Mouse (Mus musculus): ENCODE measurements around the gene Hibadh.
A peak's percentile ranks its signal among the peaks of the same experiment; 100 is the strongest.

Gene Hibadh

DNA sequence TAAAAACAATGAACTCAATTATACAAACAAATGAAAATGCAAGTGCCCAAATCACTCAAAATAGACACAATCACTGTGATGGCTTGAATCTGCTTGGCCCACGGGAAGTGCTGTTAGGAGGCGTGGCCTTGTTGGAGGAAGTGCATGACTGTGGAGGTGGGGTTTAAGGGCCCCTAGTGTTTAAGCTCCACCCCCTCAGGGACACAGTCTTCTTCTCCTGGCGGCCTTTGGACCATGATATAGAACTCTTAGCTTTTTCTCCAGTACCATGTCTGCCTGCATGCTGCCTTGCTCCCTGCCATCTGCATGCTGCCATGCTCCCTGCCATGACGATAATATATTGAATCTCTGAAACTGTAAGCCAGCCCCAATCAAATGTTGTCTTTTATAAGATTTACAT is 77.2 kb downstream of the Hibadh start:
- no peak for DNase-seq

- no peak for DNase-seq
Measured at GRCm38 (mm10) chr6:52559041-52559440, 81.1 kb downstream of the Hibadh start.

- no peak for DNase-seq
Measured at GRCm38 (mm10) chr6:52544376-52544775, 95.8 kb downstream of the Hibadh start.

GRCm38 (mm10) chr6:52542464-52542863 is 97.7 kb downstream of the Hibadh start:
- DNase-seq: no peak

DNA sequence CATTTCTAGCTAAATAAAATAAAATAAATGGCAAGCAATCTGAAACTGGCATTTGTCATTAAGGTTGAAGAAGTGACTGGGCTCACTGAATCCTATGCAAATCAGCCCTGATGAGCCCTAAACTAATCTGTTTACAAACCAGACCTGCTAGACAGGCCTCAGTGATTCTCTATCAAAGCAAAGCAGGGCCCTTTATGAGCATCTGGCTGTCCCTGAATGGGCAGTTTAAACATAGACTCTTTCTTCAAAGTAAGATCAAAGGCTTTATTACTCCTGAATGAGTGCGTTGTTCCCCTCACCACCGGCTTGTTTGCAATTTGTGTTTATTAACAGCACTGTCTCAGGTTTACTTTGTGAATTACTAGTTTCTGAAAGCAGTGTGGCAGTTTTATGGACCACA is 100.3 kb downstream of the Hibadh start:
- no peak for DNase-seq

GRCm38 (mm10) chr6:52535072-52535704 is 105.0 kb downstream of the Hibadh start:
- no peak for DNase-seq

- DNase-seq: no peak
Measured at GRCm38 (mm10) chr6:52532144-52532492, 108.1 kb downstream of the Hibadh start.

DNA sequence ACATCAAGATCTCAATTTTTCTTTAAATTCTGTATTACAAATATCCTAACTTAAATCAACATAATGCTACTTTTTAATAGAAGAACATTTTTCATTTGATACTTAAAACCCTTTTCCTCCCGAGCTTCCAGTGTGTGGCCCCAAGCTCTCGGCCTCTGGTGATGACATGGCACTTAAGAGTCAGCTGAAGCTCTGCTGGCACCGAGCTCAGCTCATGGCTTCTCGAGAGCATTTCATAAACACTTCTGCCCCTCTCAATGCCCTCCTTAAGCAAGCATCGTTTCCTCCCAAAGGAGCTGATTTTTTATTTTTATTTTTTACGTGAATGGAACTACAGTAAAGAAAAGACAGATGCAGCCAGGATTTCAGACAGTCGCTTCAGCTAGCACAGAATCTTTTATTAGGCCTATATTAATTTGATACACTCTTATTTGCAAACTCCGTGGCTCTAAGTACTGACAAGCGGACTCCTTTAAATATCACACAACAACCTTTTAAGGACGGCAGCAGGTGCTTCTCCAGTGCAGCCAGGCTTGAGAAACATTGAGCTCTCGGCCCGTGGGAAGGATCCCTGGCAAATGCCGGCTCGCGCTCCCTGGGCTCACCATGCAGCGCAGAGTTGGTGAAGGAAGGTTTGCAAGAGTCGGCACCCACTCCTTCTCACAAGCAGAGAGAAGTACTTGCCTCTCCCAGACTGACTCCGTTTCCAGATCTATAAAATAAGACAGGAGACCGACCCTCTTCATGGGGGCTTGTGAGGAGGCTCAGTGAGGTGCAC is 108.6 kb downstream of the Hibadh start:
- DNase-seq: peak; percentile 48

DNA sequence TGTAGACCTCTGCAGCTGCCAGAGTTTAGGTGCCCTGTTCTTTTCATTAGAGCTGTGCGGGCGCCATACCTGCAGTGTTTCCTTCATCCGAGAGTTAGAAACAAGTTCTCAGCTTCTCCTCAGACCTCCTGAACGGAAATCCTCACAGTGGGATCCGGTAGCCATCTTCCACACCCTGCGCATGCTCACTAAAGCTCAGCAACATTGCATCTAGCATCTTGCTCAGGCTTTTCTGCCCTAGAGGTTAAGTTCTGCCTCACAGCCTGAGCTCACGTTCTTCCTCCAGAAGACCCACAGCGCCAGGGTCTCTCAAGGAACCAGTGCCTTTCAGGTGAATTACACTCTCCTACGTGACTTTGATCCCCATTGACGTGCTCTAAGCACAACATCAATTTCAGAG is 109.3 kb downstream of the Hibadh start:
- DNase-seq: no peak

- DNase-seq: no peak
Measured at GRCm38 (mm10) chr6:52524226-52524625, 116.0 kb downstream of the Hibadh start.

- no peak for DNase-seq
Measured at GRCm38 (mm10) chr6:52518704-52519103, 121.5 kb downstream of the Hibadh start.

- DNase-seq: no peak
Measured at GRCm38 (mm10) chr6:52517272-52517671, 122.9 kb downstream of the Hibadh start.

DNA sequence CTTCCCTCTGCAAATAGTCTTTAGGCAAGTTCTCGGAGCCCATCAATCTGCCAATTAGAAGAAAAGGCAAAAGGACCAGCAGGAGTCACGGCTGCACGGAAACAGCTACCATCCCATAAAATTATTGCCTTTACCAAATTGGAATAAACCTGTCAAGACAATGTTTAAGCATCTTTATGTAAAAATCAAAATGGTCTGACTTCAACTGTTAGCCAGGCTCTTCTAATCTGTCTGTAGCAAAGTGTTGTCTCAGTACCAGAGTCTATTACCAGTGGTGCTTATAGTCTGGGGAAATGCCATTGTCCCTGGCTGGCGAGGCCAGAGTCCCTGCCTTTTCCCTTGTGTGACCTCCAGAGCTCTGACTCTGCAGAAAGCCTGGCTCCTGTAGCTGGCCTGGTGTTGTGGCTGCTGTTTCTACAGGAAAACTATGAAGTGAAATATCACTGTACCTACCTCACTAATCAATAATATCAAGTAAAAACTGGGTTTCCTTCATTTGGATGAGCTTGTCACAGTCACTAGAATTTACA is 126.2 kb downstream of the Hibadh start:
- DNase-seq: no peak

GRCm38 (mm10) chr6:52508789-52509188 is 131.4 kb downstream of the Hibadh start:
- no peak for DNase-seq

- peak; percentile 26 for DNase-seq
Measured at GRCm38 (mm10) chr6:52507946-52508345, 132.2 kb downstream of the Hibadh start.

- DNase-seq: no peak
Measured at GRCm38 (mm10) chr6:52507171-52507570, 133.0 kb downstream of the Hibadh start.

DNA sequence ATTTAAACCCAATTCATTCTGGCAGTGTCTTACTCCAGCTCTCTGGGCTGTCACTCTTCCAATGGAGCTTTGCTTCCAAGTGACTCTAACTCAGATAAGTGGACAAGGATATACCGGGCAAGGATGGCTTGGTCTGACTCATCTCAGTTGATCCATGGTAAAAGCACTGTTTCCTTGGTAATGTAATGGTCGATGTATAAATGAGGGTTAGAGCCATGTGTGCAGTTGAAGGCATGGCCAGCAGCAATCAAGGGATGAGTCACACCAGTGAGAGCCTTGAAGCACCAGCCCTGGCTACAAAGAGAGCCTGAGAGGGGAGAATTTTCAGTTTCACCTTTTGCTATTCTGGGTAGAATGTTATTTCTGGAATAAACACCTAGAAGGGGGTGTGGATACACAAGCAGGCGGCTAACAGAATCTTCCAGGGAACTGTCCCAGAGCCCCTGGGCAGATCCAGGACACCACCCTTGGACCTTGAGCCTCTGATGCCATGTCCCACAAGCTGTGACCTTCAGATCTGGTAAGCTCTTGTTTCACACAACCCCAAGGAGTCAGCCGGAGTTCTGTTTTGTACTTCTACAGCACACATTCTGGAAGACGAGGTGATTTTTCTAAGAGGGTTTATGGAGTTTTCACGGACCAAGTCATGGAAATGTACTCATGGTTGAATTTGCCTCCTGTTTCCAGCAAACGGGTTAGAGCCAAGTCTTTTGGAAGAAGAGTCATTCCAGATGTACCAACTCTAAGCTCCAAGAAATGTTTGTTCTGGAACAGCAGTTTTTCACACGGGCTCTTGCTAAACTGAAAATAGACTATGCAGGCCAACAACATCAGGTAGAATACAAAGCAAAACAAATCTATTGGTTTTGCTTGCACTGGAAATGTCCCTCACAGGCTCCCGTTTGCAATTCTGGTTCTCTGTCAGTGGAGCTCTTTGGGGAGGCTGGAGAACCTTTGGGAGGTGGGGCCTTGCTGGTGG is 134.1 kb downstream of the Hibadh start:
- DNase-seq: no peak

- DNase-seq: peak; percentile 16
Measured at GRCm38 (mm10) chr6:52504676-52505460, 135.3 kb downstream of the Hibadh start.

- no peak for DNase-seq
Measured at GRCm38 (mm10) chr6:52502986-52503385, 137.2 kb downstream of the Hibadh start.

DNA sequence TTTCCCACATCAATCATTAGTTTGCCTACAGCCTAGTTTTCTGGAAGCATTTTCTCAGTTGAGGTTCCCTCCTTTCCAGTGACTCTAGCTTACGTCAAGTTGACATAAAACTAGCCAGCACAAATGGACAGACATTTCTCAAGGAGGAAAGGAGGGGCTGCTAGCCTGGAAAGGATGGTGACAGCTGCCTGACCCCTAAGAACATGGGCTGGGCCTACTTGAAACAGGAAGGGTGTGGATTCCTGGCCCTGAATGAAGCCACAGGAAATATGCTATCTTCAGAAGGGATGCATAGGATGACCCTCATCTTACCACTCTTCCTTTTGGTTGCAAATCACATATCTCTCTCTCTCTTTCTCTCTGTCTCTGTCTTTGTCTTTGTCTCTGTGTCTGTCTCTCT is 138.7 kb downstream of the Hibadh start:
- peak; percentile 18 for DNase-seq
